Mouse (Mus musculus) lung, adult 2 months (tissue): ENCODE results near the gene Pla2g7. TPM values are rescaled to one million over a fixed set of nuclear protein-coding genes. Genes with fewer than 3 reads are reported as not detected.

Source experiments
- DNase-seq: peaks from one replicate; pipeline ENCODE4 v3.0.0; 2022
- H3K4me1 ChIP-seq: fragments of 200-500 bp; 2 replicates; pipeline ENCODE4 v1.6.1; 2011; ENCODE audit warnings: low read length; ENCODE audit not compliant: control insufficient read depth, insufficient read depth
- H3K4me3 ChIP-seq: fragments of 200-500 bp; replicated peaks from 2 replicates; pipeline ENCODE3; 2011; ENCODE audit warnings: low read depth, mild to moderate bottlenecking, control low read depth, low read length; ENCODE audit errors: extremely low read depth
- CTCF ChIP-seq: fragments of 200-500 bp; IDR thresholded peaks from 2 replicates; pipeline ENCODE4 v1.5.1; 2011; ENCODE audit warnings: mild to moderate bottlenecking, low read length, control low read depth; ENCODE audit not compliant: insufficient read depth
- POLR2A ChIP-seq: fragments of 200-500 bp; IDR thresholded peaks from 2 replicates; pipeline ENCODE4 v1.6.1; 2011; ENCODE audit warnings: low read depth, mild to moderate bottlenecking, control low read depth, low read length, borderline replicate concordance; ENCODE audit errors: extremely low read depth
- WGBS: fragments of 180-500 bp; shearing (Covaris S2); methylation state at CpG from one replicate; pipeline ENCODE4 v1.1.7; 2018; 5-methylcytosine and 5-hydroxymethylcytosine counted together
- polyA plus RNA-seq: library from polyadenylated mRNA; depleted of rRNA; stranded (reverse); fragments of >200 nt; gene quantifications from 2 replicates; pipeline ENCODE4 v1.2.3, GENCODE M21; 2012; rRNA removed

Gene Pla2g7
- polyA plus RNA-seq, 1 experiment = 9.7 TPM

GRCm38 (mm10) chr17:43640825-43641224 is 72.9 kb downstream of the Pla2g7 start:
- no peak for DNase-seq
- Histone ChIP-seq H3K4me1 (no peaks in the 10 kb centered on the region; the same call in 1 of the 2 replicates), H3K4me3 (no peak overlapping the region)
- TF ChIP-seq CTCF (no peak), POLR2A (no peak)
- 67% methylated on average over 1 of the region's 1 CpGs for WGBS

- DNase-seq = no peak
- TF ChIP-seq CTCF (no peak), POLR2A (no peak)
- no peak overlapping the region for H3K4me3 ChIP-seq
- 79% methylated on average over 7 of the region's 7 CpGs for WGBS
- no peaks in the 10 kb centered on the region; the same call in 1 of the 2 replicates for H3K4me1 ChIP-seq
Observed at GRCm38 (mm10) chr17:43643191-43643590, 75.3 kb downstream of the Pla2g7 start.

- Histone ChIP-seq H3K4me1 (no peaks in the 10 kb centered on the region; the same call in 1 of the 2 replicates), H3K4me3 (no peak overlapping the region)
- TF ChIP-seq CTCF = no peak
- no peak for TF ChIP-seq POLR2A
- WGBS = 46% methylated on average over 7 of the region's 7 CpGs
- peak; percentile 11 for DNase-seq
Observed at GRCm38 (mm10) chr17:43644375-43644774, 76.5 kb downstream of the Pla2g7 start.

GRCm38 (mm10) chr17:43645136-43645535 is 77.2 kb downstream of the Pla2g7 start:
- TF ChIP-seq POLR2A (no peak), CTCF (no peak)
- Histone ChIP-seq H3K4me1 (no peaks in the 10 kb centered on the region; the same call in 1 of the 2 replicates), H3K4me3 (no peak overlapping the region)
- 79% methylated on average over 3 of the region's 3 CpGs for WGBS
- DNase-seq = no peak

- 52% methylated on average over 5 of the region's 5 CpGs for WGBS
- H3K4me3 ChIP-seq = no peak overlapping the region
- H3K4me1 ChIP-seq = no peaks in the 10 kb centered on the region; the same call in 1 of the 2 replicates
- no peak for DNase-seq
- TF ChIP-seq CTCF (no peak), POLR2A (no peak)
Observed at GRCm38 (mm10) chr17:43646925-43647324, 79.0 kb downstream of the Pla2g7 start.

- 82% methylated on average over 10 of the region's 10 CpGs for WGBS
- Histone ChIP-seq H3K4me1 (no peaks in the 10 kb centered on the region), H3K4me3 (no peak overlapping the region)
- DNase-seq = no peak
- TF ChIP-seq CTCF = 0 out of 2 replicates have a peak, but pooled peaks have one; percentile 18
- TF ChIP-seq POLR2A = no peak
Observed at GRCm38 (mm10) chr17:43649641-43650436, 81.9 kb downstream of the Pla2g7 start.

GRCm38 (mm10) chr17:43651314-43652046 is 83.6 kb downstream of the Pla2g7 start:
- no peak overlapping the region for H3K4me3 ChIP-seq
- WGBS = 75% methylated on average over 14 of the region's 14 CpGs
- no peak for TF ChIP-seq CTCF
- TF ChIP-seq POLR2A = no peak
- DNase-seq = no peak
- no peaks in the 10 kb centered on the region for H3K4me1 ChIP-seq

Other genes starting within 250 kb of the Pla2g7 start
- gene Adgrf5, start 207.6 kb upstream of the Pla2g7 start, polyA plus RNA-seq = 242 and 327 TPM in 2 replicates
- 0.04 and 0.61 TPM in 2 replicates for gene Mep1a, start 65.3 kb upstream of the Pla2g7 start, polyA plus RNA-seq
- 1.6 and 1.7 TPM in 2 replicates for gene Ankrd66, start 24.5 kb upstream of the Pla2g7 start, polyA plus RNA-seq
- gene Tdrd6, start 62.2 kb downstream of the Pla2g7 start, polyA plus RNA-seq = 0.13 TPM in 1 of 2 replicates, not detected in the other
- 3.5 and 4.3 TPM in 2 replicates for gene Slc25a27, start 99.1 kb downstream of the Pla2g7 start, polyA plus RNA-seq
- 3.5 and 6.5 TPM in 2 replicates for gene Cyp39a1, start 99.3 kb downstream of the Pla2g7 start, polyA plus RNA-seq
- gene Rcan2, start 233.3 kb downstream of the Pla2g7 start, polyA plus RNA-seq = 11.4 and 19.4 TPM in 2 replicates